Mouse (Mus musculus) thymus, adult 2 months (tissue): ENCODE data around the gene Ces1d. TPM values are rescaled to one million over a fixed set of nuclear protein-coding genes. Genes with fewer than 3 reads are reported as not detected.

Experiments used
- DNase-seq: peaks from one replicate; pipeline ENCODE4 v3.0.0; 2021
- H3K27ac ChIP-seq: fragments of 200-500 bp; 2 replicates; pipeline ENCODE4 v1.5.1; 2012; ENCODE audit warnings: low read length, control low read depth; ENCODE audit not compliant: control insufficient read depth, insufficient read depth
- H3K27me3 ChIP-seq: fragments of 200-500 bp; 2 replicates; pipeline ENCODE4 v1.6.1; 2012; ENCODE audit warnings: mild to moderate bottlenecking, low read length, moderate library complexity, mixed read lengths; ENCODE audit not compliant: control insufficient read depth, insufficient read depth
- H3K36me3 ChIP-seq: fragments of 200-500 bp; 2 replicates; pipeline ENCODE4 v1.6.1; 2012; ENCODE audit warnings: mild to moderate bottlenecking, low read length, moderate library complexity; ENCODE audit not compliant: control insufficient read depth, insufficient read depth
- H3K4me1 ChIP-seq: fragments of 200-500 bp; replicated peaks from 2 replicates; pipeline ENCODE4 v1.6.1; 2012; ENCODE audit warnings: low read length; ENCODE audit not compliant: control insufficient read depth, insufficient read depth
- H3K4me3 ChIP-seq: fragments of 200-500 bp; 2 replicates; pipeline ENCODE4 v1.5.1; 2012; ENCODE audit warnings: mild to moderate bottlenecking, low read length, control low read depth, moderate library complexity; ENCODE audit not compliant: control insufficient read depth, insufficient read depth
- CTCF ChIP-seq: fragments of 200-500 bp; IDR thresholded peaks from 2 replicates; pipeline ENCODE4 v1.5.1; 2012; ENCODE audit warnings: mild to moderate bottlenecking, control low read depth, low read length, moderate library complexity, borderline replicate concordance; ENCODE audit not compliant: control insufficient read depth, poor library complexity, insufficient read depth; ENCODE audit errors: extremely low read depth
- POLR2A ChIP-seq: fragments of 200-500 bp; IDR thresholded peaks from 2 replicates; pipeline ENCODE4 v1.6.1; 2012; ENCODE audit warnings: mild to moderate bottlenecking, low read length, control low read depth, moderate library complexity; ENCODE audit not compliant: control insufficient read depth, poor library complexity, insufficient read depth; ENCODE audit errors: extremely low read depth
- WGBS: fragments of 180-500 bp; shearing (Covaris S2); methylation state at CpG from one replicate; pipeline ENCODE4 v1.1.7; 2018; 5-methylcytosine and 5-hydroxymethylcytosine counted together
- polyA plus RNA-seq: library from polyadenylated mRNA; depleted of rRNA; stranded (reverse); fragments of >200 nt; gene quantifications from 2 replicates; pipeline ENCODE4 v1.2.3, GENCODE M21; 2012

The Ces1d gene
- polyA plus RNA-seq, 1 experiment = 110 TPM

DNA sequence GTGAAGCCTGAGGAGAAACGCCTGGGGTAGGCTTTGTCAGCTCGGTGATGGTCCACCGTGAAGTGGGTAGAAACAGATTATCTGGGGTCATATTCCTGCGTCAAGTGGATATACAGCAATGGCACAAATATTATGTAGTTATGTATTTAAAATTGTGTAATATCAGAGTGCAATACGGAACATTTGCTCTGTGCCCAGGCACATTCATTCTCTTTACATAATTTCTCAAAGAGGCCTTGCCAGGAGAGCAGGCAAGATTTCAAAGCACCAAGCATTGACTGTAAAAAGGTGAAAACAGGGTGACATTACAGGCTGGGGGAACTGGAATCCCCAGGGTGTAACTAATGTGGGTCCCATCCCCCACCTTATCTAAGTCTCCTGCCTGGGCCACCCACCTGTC, 1.2 kb downstream of the Ces1d start:
- no peaks in the 10 kb centered on the region for H3K4me1 ChIP-seq
- TF ChIP-seq POLR2A = no peak
- TF ChIP-seq CTCF = no peak
- H3K27me3 ChIP-seq = no peaks in the 10 kb centered on the region
- no peak overlapping the region for H3K4me3 ChIP-seq
- 92% methylated on average over 5 of the region's 5 CpGs for WGBS
- H3K27ac ChIP-seq = no peak overlapping the region
- no peak for DNase-seq
- no peaks in the 10 kb centered on the region for H3K36me3 ChIP-seq

DNA sequence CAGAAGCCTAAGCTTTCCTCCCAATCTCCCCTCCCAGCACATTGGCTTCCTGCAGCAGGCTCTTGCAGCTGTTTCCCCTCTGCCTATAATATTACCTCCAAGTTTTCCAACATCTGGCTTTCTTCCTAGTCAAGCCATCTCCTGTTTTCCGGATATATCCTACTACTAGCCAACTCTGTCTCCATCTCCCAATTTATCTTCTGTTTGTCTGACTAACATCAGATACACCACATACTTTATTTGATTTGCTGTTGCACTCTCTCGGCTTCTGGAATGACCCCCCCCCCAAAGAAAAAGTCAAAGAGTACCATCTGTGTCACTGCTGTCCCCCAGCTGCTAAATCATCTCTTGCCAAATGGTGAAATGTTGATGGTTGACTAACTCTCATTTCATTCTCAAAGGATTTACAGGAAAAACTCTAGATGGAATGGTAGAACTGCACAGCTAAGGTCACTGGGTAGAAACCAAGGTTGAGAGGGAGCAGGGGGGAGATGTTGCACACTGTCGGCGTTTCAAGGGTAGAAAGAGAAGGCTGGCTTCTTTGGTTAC, 17.0 kb downstream of the Ces1d start:
- H3K27ac ChIP-seq = no peak overlapping the region
- no peaks in the 10 kb centered on the region for H3K36me3 ChIP-seq
- no peak overlapping the region for H3K4me3 ChIP-seq
- TF ChIP-seq POLR2A (no peak), CTCF (no peak)
- DNase-seq = no peak
- no peaks in the 10 kb centered on the region for H3K4me1 ChIP-seq
- H3K27me3 ChIP-seq = no peaks in the 10 kb centered on the region
- 87% methylated on average over 4 of the region's 4 CpGs for WGBS

DNA sequence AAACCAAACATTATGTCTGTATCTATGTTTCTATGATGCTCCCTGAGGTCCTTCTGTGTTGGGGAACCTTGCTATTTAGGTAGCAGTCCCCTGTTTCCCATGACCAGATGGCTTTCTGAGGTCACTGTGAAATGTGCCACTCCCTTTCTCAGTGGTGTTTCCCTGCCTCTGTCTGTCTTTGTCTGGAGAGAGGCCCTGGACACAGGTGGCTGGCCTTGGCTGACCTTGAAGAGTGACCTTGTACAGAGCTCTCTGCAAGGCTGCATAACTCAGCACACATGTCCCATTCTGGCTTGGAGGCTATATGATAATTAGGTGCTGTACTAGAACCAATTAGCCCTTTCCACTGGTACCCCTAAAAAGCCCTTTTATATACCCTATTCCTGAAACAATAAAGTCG, 21.0 kb downstream of the Ces1d start:
- no peak for DNase-seq
- H3K27ac ChIP-seq = no peak overlapping the region
- TF ChIP-seq POLR2A = no peak
- TF ChIP-seq CTCF = no peak

DNA sequence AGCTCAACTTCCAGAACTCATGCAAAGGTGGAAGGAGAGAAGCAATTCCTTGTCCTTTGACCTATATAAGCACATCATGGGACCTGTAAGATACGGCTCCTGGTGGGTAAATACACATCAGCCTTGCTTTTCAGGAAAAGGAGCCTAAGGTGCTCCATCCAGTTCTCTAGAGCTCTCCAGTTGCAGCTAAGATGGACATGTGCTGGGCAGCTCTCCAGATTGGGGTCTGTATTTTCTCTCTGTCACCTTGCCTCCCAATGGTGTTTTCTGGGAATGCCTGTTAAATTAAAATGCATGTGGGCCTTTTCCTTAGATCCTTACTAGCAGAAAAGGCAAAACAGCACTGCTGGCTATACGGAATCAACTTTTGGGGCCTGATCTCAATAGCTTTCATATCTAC, 23.1 kb downstream of the Ces1d start:
- H3K27ac ChIP-seq = no peak overlapping the region
- no peak for DNase-seq
- H3K27me3 ChIP-seq = no peaks in the 10 kb centered on the region
- H3K4me1 ChIP-seq = no peaks in the 10 kb centered on the region
- TF ChIP-seq CTCF (no peak), POLR2A (no peak)
- no peak overlapping the region for H3K4me3 ChIP-seq
- WGBS = 92% methylated on average over 2 of the region's 2 CpGs
- no peaks in the 10 kb centered on the region for H3K36me3 ChIP-seq

More for the DNA sequence above, 21.0 kb downstream of the Ces1d start:
- Histone ChIP-seq H3K4me3 (no peak overlapping the region), H3K27me3 (no peaks in the 10 kb centered on the region), H3K4me1 (no peaks in the 10 kb centered on the region), H3K36me3 (no peaks in the 10 kb centered on the region)
- 54% methylated on average over 1 of the region's 1 CpGs for WGBS

DNA sequence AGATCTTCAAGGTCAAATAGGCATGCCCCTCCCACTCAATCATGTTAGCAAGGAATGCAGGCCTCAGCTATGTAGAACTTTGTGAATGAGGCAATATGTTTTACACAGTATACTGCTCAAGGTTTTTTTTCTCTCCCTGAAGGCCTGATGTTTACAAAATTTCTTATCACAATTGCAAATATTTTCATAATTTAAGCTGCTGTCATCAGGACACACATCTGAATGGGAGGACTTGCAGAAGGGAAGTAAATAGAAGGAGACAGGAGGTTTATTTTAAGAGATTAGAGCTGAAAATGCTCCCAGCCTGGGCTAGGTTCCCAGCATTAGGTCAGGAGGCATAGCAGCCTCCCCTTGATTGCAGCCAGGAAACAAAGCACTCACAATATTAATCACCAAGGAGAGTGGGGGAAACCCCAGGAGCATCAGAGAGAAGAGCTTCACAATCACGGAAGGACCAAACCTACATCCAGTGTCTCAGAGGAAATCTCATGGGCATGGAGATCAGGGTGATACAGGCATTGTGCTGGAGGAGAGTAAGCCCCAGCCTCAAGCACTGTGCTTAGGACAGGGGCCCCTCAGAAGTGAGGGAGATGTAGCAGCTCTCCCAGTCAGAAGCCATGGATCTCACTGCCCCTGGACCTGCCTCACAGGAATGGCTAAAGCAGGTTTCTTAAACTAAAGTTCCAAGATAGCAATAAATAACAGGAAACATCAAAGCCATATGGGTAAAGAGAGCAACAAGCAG, 25.6 kb downstream of the Ces1d start:
- TF ChIP-seq POLR2A (no peak), CTCF (no peak)
- 63% methylated on average over 1 of the region's 1 CpGs for WGBS
- Histone ChIP-seq H3K27ac (no peak overlapping the region), H3K4me1 (no peaks in the 10 kb centered on the region), H3K27me3 (no peaks in the 10 kb centered on the region), H3K4me3 (no peak overlapping the region), H3K36me3 (no peaks in the 10 kb centered on the region)
- no peak for DNase-seq

DNA sequence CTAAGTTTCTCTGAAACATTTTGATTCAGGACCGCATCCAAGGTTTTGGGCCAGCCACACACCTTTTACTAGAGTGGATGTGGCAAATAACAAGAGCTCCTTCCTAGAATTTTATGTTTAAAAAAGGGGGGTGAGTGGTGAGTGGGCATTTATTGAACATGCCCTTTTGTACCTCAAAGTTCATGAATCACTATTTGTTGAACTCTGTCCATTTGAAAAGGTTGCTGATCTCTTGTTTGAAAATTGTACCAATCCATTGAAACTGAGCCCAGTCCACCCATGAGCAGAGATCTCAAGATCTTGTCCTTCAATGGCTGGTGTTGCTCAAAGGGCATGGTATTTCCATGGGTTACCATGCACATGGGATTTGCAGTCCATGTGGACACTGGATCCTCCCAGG, 34.3 kb downstream of the Ces1d start:
- no peak for TF ChIP-seq POLR2A
- no peak for TF ChIP-seq CTCF
- Histone ChIP-seq H3K27me3 (no peaks in the 10 kb centered on the region), H3K27ac (no peak overlapping the region), H3K4me3 (no peak overlapping the region), H3K4me1 (no peaks in the 10 kb centered on the region), H3K36me3 (no peaks in the 10 kb centered on the region)
- 94% methylated on average over 1 of the region's 1 CpGs for WGBS
- DNase-seq = no peak

DNA sequence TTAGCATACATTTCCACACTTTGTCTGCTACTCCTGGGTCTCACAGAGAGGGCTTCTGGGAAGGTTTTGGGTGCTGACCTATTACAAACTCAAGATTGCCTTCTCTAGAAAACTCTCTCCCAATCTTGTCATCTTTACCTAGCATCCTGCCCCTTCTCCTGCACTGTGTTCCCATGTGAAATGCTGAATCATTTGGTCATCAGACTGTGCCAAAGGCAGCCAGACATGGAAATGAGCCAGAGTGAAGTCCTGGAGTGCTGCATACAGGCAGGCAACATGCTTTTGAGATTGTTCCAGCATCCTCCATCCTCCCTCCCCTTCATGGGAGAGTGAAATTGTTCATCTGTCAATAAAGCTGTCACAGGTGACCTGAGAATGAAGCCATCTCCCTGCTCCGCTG, 46.2 kb downstream of the Ces1d start:
- Histone ChIP-seq H3K36me3 (no peaks in the 10 kb centered on the region), H3K4me3 (no peak overlapping the region), H3K27ac (no peak overlapping the region), H3K4me1 (no peaks in the 10 kb centered on the region), H3K27me3 (no peaks in the 10 kb centered on the region)
- 90% methylated on average over 1 of the region's 1 CpGs for WGBS
- TF ChIP-seq POLR2A (no peak), CTCF (no peak)
- no peak for DNase-seq
